Mouse (Mus musculus) heart, embryonic 10.5 days (tissue): ENCODE results near the gene Rgs12. TPM values are rescaled to one million over a fixed set of nuclear protein-coding genes. Genes with fewer than 3 reads are reported as not detected.

Experiments
- DNase-seq: peaks from one replicate; pipeline ENCODE4 v3.0.0-alpha.2; 2017; ENCODE audit warnings: low spot score
- H3K27ac ChIP-seq: fragments of 300-500 bp; sonication (generic); 2 replicates; pipeline ENCODE4 v1.5.1; 2016; ENCODE audit warnings: mild to moderate bottlenecking
- H3K27me3 ChIP-seq: fragments of 300-500 bp; sonication (generic); 2 replicates; pipeline ENCODE4 v1.6.1; 2016; ENCODE audit warnings: mild to moderate bottlenecking; ENCODE audit not compliant: poor library complexity, insufficient read depth, severe bottlenecking
- H3K36me3 ChIP-seq: fragments of 300-500 bp; sonication (generic); 2 replicates; pipeline ENCODE4 v1.6.1; 2016; ENCODE audit warnings: mild to moderate bottlenecking, moderate library complexity
- H3K4me1 ChIP-seq: fragments of 300-500 bp; sonication (generic); 2 replicates; pipeline ENCODE4 v1.6.1; 2016; ENCODE audit warnings: mild to moderate bottlenecking
- H3K4me3 ChIP-seq: fragments of 300-500 bp; sonication (generic); 2 replicates; pipeline ENCODE4 v1.5.1; 2016; ENCODE audit warnings: mild to moderate bottlenecking, moderate library complexity
- H3K9me3 ChIP-seq: fragments of 300-500 bp; sonication (generic); 2 replicates; pipeline ENCODE4 v1.6.1; 2016; ENCODE audit warnings: mild to moderate bottlenecking, moderate library complexity
- WGBS: fragments of 180-500 bp; shearing (Covaris S2); methylation state at CpG from one replicate; pipeline ENCODE4 v1.1.7; 2016; 5-methylcytosine and 5-hydroxymethylcytosine counted together
- polyA plus RNA-seq: library from polyadenylated mRNA; unstranded; fragments of >200 nt; fragmentation: Nextera tagmentation; extraction: Ambion mirVana; gene quantifications from 2 replicates; pipeline ENCODE4 v1.2.1, GENCODE M21; 2016

Gene Rgs12
- polyA plus RNA-seq, 1 experiment from 2014 or later, result 32.8 TPM

DNA sequence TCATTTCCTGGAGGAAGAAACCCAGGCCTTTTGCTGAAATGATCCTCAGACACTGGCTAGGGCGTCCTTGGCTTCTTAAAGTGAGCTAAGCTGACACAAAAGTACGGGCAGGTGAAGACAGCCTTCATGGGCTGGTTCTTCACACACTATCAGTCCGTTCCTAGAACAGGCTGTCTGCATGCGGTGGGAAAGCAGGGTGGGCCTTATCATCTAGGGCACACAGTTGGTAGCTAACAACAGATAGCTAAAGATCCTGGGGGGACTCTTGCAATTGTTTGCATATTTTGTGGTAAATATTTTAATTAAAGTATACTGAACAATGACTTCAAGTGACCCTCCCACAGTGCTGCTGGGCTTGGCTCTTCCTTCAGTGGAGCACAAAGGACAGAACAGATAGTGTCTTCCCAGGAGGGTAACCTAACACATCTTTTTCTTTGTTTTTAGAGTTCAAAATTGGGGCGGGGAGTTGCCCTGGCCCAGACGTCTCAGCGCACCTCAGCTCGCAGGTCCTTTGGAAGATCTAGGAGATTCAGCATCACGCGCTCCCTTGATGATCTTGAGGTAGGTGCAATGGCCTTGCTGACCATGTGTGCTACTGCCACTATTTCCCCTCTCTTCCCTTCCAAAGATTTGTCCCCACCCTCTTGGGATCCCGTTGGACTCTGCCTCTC is 25.7 kb downstream of the Rgs12 start:
- Histone ChIP-seq H3K4me1 (peaks cover 77% of the 10 kb centered on the region), H3K9me3 (no peaks in the 10 kb centered on the region), H3K27me3 (no peaks in the 10 kb centered on the region), H3K36me3 (peaks cover 64% of the 10 kb centered on the region), H3K27ac (peak overlapping the region; percentile 82), H3K4me3 (no peak overlapping the region)
- peak; percentile 87 for DNase-seq
- 65% methylated on average over 11 of the region's 11 CpGs for WGBS

DNA sequence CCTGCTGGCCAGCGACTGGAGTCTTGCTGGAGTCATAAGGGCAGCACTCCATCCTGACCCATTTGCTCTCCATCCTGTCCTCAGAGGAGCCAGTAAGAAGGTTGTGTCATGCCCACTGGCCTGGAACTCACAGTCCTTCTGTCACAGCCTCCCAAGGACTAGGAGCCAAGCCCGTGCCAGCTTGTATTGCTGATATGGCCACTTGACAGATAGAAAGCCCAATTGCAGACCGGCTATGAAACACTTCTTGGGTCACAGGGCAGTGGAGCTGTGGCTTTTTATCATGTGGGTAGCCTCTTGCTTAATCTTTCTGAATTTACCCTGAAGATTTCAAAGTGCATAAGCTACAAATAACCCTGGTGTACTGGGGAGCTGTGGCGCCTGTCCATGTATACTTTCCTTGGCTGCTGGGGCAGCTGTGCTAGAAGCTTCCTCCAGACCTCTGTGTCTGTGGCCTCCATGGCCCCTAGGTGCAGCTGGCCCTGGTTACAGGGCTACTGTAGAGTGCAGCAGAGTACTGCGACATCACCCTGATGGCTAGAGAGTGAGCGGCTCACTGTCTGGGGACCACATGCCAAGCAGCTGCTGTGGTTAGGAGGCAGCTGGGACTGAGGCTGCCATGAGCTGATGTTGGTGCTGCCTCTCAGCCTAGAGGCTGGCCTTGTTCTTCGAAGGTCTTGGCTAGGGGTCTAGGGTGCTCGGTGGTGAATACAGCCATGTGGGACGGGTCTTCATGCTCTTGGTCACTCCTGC is 27.5 kb downstream of the Rgs12 start:
- Histone ChIP-seq H3K27me3 (no peaks in the 10 kb centered on the region), H3K4me3 (no peak overlapping the region), H3K36me3 (peaks cover 63% of the 10 kb centered on the region), H3K27ac (peak overlapping the region; percentile 82), H3K4me1 (peaks cover 83% of the 10 kb centered on the region), H3K9me3 (no peaks in the 10 kb centered on the region)
- 81% methylated on average over 9 of the region's 9 CpGs for WGBS
- no peak for DNase-seq

DNA sequence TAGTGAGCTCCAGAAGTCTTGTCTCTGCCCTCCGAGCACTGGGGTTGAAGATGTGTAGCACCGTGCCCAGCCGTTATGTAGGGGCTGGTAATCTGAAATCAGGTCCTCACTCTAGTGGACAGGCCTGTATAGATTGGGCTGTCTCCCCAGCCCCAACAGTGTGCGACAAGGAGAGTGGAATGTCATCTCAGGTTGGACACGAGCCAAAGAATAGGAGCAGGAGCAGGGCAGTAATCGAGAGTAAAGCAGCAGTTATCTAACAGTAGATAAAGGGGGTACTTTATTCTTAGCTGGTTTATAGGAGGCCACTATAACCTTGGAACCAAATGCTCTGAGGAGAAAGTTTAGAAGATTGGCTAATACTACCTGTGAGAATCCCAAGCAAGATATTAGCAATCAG is 30.9 kb downstream of the Rgs12 start:
- 27% methylated on average over 6 of the region's 6 CpGs for WGBS
- peak overlapping the region; percentile 79 for H3K27ac ChIP-seq
- H3K9me3 ChIP-seq, result no peaks in the 10 kb centered on the region
- H3K27me3 ChIP-seq, result no peaks in the 10 kb centered on the region
- no peak for DNase-seq
- no peak overlapping the region for H3K4me3 ChIP-seq
- peaks cover 62% of the 10 kb centered on the region for H3K4me1 ChIP-seq
- H3K36me3 ChIP-seq, result peaks cover 71% of the 10 kb centered on the region

DNA sequence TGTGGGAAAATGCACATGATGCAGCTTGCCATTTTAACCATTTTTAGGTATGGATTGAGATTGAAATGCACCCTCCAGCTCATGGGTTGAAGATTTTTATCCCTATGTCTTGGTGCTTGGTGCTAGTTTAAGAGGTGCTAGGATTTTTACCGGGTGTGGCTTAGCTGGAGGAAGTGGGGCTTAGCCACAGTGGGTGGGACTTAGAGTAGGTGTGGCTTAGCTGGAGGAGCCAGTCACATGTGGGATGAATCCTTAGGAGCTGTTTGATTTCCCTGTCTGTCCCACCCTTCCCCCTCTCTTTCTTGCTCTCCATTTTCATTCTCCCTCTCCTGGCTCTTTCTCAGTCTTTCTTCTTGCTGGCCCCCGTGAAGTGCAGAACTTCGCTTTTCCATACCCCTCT is 32.5 kb downstream of the Rgs12 start:
- Histone ChIP-seq H3K9me3 (no peaks in the 10 kb centered on the region), H3K4me3 (no peak overlapping the region), H3K4me1 (peaks cover 55% of the 10 kb centered on the region), H3K36me3 (peaks cover 61% of the 10 kb centered on the region), H3K27me3 (no peaks in the 10 kb centered on the region), H3K27ac (peak overlapping the region; percentile 29; the same call in 1 of the 2 replicates)
- no peak for DNase-seq
- 56% methylated on average over 3 of the region's 3 CpGs for WGBS

DNA sequence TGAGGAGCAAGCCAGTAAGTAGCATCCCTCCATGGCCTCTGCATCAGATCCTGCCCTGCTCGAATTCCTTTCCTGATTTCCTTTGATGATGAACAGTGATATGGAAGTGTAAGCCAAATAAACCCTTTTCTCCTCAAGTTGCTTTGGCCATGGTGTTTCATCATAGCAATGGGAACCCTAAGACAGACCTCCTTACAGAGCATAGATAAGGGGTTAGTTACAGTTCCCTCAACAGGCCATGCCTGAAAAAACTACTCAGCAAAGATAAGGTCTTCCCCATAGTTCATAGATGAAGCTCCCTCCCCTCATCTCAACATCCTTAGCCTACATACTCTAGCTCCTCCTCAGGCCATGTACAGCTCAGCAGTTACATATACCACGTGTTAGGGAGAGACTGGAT is 35.7 kb downstream of the Rgs12 start:
- H3K27me3 ChIP-seq, result no peaks in the 10 kb centered on the region
- peaks cover 51% of the 10 kb centered on the region for H3K4me1 ChIP-seq
- peaks cover 64% of the 10 kb centered on the region for H3K36me3 ChIP-seq
- H3K27ac ChIP-seq, result no peak overlapping the region; the same call in 1 of the 2 replicates
- 79% methylated on average over 2 of the region's 2 CpGs for WGBS
- H3K9me3 ChIP-seq, result no peaks in the 10 kb centered on the region
- no peak overlapping the region for H3K4me3 ChIP-seq
- DNase-seq, result no peak

DNA sequence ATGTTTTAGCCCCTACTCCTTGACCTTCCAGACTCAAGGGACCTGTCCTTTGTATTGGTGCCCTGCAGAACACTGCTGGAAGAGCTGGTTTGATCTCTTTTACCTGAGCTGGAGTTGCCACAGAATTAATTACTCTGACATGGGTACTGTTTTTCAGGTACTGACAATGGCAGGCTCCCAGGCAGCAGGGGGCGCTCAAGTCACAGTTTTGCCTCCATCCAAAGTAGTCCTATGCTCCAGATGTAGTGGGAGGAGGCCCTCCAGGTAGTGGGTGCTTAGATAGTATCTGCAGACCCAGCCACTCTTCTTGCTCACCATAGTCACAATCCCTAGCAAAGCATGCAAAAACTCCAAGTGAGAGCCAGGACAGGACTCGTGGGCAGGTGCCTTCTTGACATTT is 36.6 kb downstream of the Rgs12 start:
- Histone ChIP-seq H3K4me3 (no peak overlapping the region), H3K36me3 (peaks cover 65% of the 10 kb centered on the region), H3K4me1 (peaks cover 42% of the 10 kb centered on the region), H3K27ac (no peak overlapping the region), H3K27me3 (no peaks in the 10 kb centered on the region), H3K9me3 (no peaks in the 10 kb centered on the region)
- 42% methylated on average over 2 of the region's 2 CpGs for WGBS
- DNase-seq, result no peak

DNA sequence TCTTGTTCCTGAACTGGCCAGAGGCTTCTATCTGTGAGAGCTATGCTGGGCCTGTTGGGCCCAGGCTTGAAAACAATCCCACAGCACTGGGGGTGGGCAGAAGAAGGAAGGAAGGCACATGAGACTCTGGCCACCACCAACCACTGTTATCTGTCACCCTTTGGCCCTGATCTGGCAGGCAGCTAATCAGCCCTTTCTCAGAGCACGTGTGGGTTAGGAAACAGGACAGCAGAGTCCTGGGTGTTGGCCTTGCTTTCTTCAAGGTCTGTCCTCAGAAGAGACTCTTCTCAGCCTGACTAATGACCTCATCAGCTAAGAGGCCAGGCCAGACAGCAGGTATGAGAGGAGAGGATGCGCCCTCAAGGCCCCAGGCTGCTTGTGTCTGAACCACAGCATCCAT is 38.2 kb downstream of the Rgs12 start:
- Histone ChIP-seq H3K27ac (peak overlapping the region; percentile 49; the same call in 1 of the 2 replicates), H3K27me3 (no peaks in the 10 kb centered on the region), H3K4me1 (peaks cover 31% of the 10 kb centered on the region), H3K9me3 (no peaks in the 10 kb centered on the region), H3K36me3 (peaks cover 61% of the 10 kb centered on the region), H3K4me3 (no peak overlapping the region)
- 40% methylated on average over 2 of the region's 2 CpGs for WGBS
- DNase-seq, result no peak

DNA sequence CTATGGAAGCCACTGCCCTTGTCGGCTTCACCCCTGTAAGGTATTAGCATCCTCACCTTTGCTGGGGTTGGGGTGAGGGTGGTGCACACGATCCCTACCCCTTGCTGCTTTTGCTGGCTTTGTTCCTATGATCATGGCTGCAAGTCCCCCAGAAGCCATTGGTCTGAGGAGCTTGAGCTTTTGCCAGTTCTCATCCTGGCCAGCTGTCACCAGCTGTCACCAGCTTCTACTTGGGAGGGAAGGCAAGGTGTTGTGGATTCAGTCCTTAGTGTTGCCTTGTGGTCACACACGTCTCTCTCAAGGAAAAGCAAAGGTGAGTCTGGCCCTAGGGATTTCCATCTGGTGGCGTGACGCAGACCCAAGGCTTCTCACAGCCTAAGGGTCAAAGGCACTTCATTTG is 39.4 kb downstream of the Rgs12 start:
- peaks cover 48% of the 10 kb centered on the region for H3K36me3 ChIP-seq
- WGBS, result 82% methylated on average over 5 of the region's 5 CpGs
- no peaks in the 10 kb centered on the region for H3K27me3 ChIP-seq
- DNase-seq, result no peak
- no peak overlapping the region for H3K27ac ChIP-seq
- H3K4me3 ChIP-seq, result no peak overlapping the region
- H3K4me1 ChIP-seq, result peaks cover 37% of the 10 kb centered on the region
- H3K9me3 ChIP-seq, result no peaks in the 10 kb centered on the region

DNA sequence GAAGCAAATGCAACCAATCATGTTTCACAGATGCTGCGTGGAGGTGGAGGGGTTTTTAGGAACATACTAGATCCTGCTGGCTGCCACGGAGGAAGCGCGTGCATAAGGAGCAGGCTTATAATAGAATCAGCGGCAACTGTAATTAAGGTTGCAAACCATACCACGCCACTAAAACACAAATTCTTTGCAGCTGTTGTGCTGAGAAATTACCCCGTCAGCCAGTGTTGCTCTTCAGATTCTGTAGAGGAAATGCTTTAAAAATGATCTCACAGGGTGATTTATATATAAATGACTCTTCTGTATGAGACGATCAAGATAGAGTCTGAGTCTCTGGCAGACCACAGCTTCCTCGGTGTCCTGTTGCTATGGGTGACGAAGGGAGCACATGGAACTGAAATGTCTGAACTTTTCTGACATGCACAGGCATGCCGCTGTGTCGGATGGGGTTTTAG is 40.1 kb downstream of the Rgs12 start:
- H3K36me3 ChIP-seq, result peaks cover 42% of the 10 kb centered on the region
- DNase-seq, result no peak
- H3K4me1 ChIP-seq, result peaks cover 37% of the 10 kb centered on the region
- no peak overlapping the region for H3K4me3 ChIP-seq
- H3K27ac ChIP-seq, result no peak overlapping the region
- WGBS, result 82% methylated on average over 12 of the region's 12 CpGs
- no peaks in the 10 kb centered on the region for H3K9me3 ChIP-seq
- no peaks in the 10 kb centered on the region for H3K27me3 ChIP-seq

DNA sequence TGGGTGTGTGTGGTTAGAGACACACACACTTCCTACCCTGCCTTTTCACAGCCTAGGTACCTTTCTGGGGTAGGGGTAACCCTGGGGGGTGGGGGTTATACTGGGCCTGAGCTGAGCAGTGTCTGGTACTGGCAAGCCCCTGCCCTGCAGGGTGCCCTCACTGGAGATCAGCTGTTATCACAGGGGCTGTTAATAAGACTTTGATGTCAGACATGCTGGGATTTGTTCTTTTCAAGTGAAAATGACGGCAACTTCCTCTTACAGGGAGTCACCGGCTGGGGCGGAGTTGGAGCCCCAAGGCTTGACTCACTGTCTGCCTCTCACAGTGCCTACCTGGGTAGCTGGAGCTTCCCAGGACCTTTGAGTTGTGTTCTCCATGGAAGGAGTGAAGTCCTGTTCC is 49.5 kb downstream of the Rgs12 start:
- H3K9me3 ChIP-seq, result no peaks in the 10 kb centered on the region
- H3K27ac ChIP-seq, result 0 out of 2 replicates have a peak overlapping the region, but pooled peaks have one; percentile 54
- H3K4me3 ChIP-seq, result no peak overlapping the region
- peaks cover 28% of the 10 kb centered on the region for H3K4me1 ChIP-seq
- no peak for DNase-seq
- H3K36me3 ChIP-seq, result peaks cover 10% of the 10 kb centered on the region; the same call in 1 of the 2 replicates
- WGBS, result 42% methylated on average over 3 of the region's 3 CpGs
- no peaks in the 10 kb centered on the region for H3K27me3 ChIP-seq

DNA sequence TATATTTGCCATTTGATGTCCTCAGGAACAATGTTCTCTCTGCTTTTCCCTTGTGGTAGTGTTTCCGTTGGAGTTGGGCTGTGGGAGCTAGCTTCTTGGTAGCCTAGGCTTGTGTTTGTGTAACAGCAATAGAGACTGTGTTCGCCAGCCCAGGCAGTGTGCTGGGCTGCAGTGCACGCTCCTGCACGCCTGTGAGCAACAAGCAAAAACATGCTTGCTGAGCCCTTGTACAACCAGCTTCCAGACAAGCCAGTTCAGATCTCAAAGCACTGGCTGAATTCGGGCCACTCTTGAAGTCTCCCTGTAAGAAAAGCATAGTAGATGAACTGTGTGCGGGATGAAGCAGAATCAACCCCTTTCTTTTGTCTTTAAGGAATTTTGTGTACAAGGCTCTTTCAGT is 50.0 kb downstream of the Rgs12 start:
- Histone ChIP-seq H3K27me3 (no peaks in the 10 kb centered on the region), H3K36me3 (peaks cover 10% of the 10 kb centered on the region), H3K4me3 (no peak overlapping the region), H3K4me1 (peaks cover 31% of the 10 kb centered on the region), H3K9me3 (no peaks in the 10 kb centered on the region), H3K27ac (no peak overlapping the region)
- DNase-seq, result no peak
- 72% methylated on average over 6 of the region's 6 CpGs for WGBS

DNA sequence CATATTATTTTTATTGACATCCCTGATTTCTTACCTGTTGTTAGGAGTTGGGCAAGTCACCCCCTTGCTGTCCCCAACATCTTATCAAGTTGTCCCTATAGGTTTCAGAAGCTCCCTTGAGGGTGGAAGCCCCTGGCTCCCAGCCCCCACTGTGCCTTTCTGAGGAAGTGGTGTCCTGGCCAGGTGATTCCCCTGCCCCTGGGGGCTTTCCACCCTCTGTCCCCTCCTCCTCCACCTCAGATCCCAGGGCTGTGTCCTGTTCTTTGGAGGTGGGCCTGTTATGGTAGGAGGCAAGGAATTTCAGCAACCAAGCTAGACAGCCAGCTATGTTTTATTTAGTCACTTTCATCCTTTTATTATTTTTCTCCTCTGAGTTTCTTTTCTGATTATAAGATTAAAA is 51.1 kb downstream of the Rgs12 start:
- DNase-seq, result no peak
- no peaks in the 10 kb centered on the region for H3K9me3 ChIP-seq
- H3K4me3 ChIP-seq, result no peak overlapping the region
- peaks cover 31% of the 10 kb centered on the region for H3K4me1 ChIP-seq
- no peaks in the 10 kb centered on the region for H3K27me3 ChIP-seq
- peaks cover 14% of the 10 kb centered on the region for H3K36me3 ChIP-seq
- no peak overlapping the region for H3K27ac ChIP-seq

DNA sequence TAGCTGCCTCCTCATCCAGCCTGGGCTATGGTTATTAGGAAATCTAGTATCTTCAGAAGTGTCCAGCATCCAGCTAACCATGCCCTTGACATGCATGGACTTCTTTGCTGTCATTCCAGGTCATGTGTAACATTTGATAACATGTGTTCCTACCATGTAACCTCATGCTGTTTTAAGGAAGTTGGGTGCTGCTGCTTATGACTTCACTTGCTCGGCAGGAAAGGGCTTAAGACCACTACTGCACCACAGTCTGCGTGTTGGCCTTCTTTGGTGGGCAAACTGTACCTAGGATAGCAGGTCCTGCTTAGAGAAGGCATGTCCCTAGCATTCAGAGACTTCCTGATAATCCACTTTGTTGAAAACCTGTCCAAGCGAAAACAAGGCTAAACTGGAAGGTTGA is 51.9 kb downstream of the Rgs12 start:
- H3K27ac ChIP-seq, result no peak overlapping the region
- peaks cover 31% of the 10 kb centered on the region for H3K4me1 ChIP-seq
- H3K9me3 ChIP-seq, result no peaks in the 10 kb centered on the region
- peaks cover 21% of the 10 kb centered on the region for H3K36me3 ChIP-seq
- no peak overlapping the region for H3K4me3 ChIP-seq
- H3K27me3 ChIP-seq, result no peaks in the 10 kb centered on the region
- no peak for DNase-seq
- 72% methylated on average over 3 of the region's 3 CpGs for WGBS
